Mouse (Mus musculus): ENCODE measurements at regions not wholly inside any gene's neighbourhood (a gene's known extent, or its start where the extent isn't known, plus 50 kb on each side); places are given as distances from the start of the nearest gene placed in this dataset.
A peak's percentile ranks its signal among the peaks of the same experiment; 100 is the strongest.
"Not testable (repeated sequence)": the region's sequence is repeated elsewhere in the genome, so short reads cannot be mapped to it uniquely, and the experiment has no call there.

DNA sequence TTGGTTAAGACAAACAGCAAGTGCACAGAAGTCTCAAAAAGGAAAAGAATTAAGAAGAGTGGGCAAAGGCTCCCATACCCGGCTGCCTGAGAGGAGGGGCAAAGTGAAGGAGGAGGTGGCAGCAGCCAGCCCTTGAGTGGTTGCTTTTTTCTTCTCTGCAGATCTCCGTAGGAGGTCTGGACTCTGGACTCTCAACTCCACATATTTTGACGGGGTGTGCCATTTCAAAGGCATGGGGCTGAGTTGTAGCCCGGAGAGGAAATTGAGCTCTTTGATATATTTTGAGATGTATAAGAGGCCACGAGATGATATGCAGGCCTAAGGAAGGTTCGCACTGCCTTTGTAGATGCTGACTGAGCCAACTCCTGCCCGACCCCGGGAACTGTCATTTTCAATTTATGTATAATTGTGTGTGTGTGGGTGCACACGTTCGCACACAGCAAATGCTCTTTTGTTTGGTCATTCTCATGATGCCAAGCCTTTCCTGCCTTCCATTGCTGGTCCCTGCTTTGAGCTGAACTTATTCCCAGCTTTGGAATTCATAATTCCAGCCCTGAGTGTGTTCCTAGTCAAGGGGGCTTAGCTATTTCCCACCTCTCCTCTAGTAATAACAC lies 56.4 kb downstream of the Cxcr4 start:
- no peak for DNase-seq (ENCODE audit: low spot score in 2 of 2)

DNA sequence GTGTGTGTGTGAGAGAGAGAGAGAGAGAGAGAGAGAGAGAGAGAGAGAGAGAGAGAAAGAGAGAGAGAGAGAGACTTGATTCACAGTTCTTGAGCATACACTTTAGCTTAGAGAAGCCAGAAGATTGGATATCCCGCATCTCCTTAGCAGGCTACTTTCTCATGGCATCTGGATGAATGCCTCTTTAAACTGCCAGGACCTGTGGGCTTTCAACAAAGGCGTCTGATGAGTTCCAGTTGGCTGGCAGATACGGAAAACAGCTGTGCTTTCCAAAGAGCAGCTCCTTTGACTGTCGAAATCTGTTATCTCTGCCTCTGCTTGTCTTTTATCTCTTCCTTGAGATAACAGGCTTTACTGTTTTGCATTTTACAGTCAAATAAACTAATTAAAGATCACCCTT lies 59.5 kb downstream of the Cxcr4 start:
- no peak for DNase-seq (ENCODE audit: low spot score in 2 of 2)

DNA sequence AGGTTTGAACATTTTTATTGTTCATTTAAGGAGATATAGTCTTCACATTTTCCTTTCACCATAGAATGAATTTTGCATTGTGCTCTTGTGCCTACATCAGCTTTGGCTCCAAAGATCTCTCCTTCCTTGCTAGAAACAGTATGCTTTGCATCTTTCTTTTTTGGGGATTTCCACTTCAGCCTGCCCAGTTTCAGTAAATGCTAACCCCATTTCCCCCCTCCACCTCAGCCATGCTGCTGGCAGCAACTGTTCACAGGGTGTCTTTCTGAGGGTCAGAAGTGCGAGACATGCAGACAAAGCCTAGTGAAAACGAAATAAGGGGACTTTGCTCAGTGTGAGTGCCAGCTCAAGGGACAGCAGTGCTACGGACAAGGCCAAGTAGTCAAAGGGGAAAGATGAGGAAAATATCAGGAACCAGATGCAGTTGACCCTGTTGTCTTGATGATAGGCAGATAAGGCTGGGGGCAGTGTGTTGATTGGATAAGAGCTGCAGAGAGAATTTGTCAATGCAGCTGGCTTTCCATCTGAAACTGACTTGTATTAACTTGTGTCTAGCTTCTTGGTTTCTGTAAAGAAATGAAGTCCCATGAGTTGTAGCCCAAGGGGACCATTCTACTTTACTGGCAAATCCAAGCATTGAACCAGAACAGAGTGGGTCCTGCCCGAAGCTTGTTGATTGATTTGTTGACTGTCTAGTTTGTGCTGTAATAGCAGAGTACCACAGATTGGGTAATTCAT lies 62.1 kb downstream of the Cxcr4 start:
- no peak for DNase-seq (ENCODE audit: low spot score in 2 of 2)

DNA sequence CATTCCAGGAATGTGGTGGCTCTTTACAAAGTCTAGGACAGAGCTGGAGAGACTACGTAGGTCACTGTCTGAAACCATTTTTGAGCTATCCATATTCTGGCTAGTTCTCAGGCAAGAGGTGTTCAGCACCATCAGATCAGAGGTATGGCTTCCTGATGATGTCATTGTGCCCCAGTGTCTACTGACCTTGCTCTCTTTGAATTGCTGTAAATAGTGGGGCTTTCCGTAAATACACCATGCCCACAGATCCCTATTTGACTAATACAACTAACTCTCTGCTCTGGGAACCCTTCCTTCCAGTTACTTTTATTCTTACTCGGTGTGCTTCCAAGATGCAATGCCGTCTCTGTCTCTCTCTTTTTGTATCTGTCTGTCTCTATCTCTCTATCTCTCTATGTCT lies 72.9 kb downstream of the Cxcr4 start:
- no peak for DNase-seq (ENCODE audit: low spot score in 2 of 2)

DNA sequence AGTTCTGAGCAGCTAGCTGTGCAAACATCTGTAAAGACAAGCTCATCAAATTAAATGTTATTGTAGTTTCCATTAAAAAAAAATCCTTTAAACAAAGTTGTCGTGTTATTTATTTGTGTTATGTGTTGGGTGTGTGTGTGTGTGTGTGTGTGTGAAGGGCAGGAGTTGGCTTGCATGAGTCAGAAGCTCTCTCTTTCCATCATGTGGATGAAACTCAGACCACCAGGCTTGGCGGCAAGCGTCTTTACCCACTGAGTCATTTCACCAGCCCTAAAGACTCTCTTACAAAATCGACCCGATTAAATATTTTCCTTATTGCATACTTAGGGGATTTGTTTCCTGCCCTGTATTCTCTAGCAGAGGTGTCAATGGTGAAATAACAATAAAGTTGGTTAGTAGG lies 73.6 kb downstream of the Cxcr4 start:
- DNase-seq (ENCODE audit: low spot score in 2 of 2): no peak

DNA sequence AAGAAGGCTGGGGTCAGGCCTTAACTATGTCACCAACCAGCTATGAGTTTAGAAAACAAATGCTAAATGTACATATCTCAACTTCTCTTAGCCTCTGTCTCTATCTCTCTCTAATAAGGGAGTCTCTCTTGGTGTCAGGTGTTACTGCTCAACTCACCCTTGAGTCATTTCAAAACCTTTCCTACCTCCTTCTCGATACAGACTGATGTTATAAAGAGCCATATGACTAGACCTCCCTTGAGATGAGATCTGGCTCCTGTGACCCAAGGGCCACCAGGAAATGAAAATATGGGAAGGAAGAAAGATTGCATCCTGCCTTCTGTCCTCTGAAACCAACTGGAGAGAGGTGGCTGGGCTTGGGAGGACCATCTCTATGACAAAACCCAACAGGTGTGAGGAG lies 74.7 kb downstream of the Cxcr4 start:
- DNase-seq (ENCODE audit: low spot score in 2 of 2): no peak

DNA sequence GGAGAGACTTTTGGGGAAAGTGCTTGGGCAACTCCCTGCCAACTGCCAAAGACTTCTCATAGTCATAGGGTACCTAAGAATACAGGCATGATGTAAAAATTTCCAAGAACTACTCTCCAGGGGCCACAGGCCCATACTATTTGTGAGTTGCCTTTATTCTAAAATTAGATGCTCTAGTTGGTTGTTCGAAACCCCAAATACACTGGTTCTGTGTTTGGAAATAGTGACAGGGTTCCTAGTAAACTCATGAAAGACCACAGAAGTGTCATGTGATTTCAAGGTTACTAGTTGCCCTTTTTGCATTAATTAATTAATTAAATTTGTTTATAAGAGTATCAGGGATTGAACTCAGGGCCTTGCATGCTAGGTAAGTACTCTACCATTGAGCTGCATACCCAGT lies 77.8 kb downstream of the Cxcr4 start:
- DNase-seq (ENCODE audit: low spot score in 2 of 2): no peak

DNA sequence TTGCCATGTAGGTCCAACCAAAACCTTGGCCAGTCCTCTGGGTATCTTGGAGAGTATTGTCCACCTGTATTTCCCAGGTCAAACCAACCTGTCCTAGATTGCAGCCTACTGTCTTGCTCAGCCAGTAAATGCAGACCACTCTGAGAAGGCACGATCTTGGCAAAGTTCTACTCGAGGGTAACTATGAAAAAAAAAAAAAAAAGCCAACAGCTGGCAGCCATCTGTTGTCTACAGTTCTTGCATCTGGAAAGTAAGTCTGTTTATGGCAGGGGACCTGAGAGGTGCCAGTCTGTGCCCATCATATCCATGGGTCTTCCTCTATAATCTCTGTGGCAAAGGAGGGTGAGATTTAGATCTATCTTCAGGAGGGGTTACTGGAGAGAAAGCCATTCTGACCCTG lies 78.2 kb downstream of the Cxcr4 start:
- no peak for DNase-seq (ENCODE audit: low spot score in 2 of 2)

DNA sequence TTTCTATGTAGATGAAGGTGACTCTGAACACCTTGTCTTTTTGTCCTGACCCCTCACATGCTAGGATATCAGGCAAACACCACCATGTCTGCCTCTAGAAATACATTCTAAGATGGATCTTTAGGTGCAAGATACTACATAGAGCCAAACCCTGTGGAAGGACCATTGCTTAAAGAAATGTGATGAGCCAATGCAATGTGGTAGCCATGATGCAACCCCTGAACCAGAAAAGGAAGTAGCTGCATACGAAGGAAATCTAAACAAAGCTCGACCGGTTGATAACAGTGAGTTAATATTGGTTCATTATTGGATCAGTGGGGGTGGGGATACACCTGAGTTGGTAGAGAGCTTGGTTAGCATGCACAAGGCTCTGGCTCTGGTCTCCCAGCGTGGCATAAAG lies 78.9 kb downstream of the Cxcr4 start:
- DNase-seq (ENCODE audit: low spot score in 2 of 2): no peak

DNA sequence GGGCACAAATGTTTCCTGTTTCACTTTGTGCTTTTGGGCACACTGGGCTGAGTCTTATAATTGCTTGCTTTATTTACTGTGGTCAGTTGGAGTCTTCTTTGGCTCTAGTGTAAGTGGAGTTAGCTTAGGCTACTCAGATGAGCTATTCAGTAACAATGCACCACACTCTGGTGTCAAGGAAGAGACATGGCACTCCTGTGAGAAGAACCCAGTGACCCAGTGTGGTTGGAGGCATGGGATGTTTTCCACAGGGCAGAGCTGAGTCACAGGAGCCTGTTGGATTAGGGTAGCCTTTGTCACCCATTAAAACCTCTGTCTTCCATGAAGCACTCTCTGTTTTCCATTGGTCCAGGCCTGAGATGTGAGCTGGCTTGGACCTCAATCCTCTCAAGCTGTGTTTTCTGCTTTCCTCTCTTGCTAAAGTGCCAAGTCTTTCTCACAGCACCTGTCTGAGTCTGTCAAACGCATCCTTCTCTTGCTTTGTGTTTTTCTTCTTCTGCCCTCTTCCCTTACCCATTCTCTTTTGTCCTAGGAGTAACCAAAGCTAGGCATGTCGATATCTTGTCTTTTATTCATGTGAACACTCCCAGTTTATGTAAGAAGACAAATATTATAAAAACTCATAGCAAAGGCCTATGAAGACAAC lies 83.2 kb downstream of the Cxcr4 start:
- no peak for DNase-seq (ENCODE audit: low spot score in 2 of 2)

DNA sequence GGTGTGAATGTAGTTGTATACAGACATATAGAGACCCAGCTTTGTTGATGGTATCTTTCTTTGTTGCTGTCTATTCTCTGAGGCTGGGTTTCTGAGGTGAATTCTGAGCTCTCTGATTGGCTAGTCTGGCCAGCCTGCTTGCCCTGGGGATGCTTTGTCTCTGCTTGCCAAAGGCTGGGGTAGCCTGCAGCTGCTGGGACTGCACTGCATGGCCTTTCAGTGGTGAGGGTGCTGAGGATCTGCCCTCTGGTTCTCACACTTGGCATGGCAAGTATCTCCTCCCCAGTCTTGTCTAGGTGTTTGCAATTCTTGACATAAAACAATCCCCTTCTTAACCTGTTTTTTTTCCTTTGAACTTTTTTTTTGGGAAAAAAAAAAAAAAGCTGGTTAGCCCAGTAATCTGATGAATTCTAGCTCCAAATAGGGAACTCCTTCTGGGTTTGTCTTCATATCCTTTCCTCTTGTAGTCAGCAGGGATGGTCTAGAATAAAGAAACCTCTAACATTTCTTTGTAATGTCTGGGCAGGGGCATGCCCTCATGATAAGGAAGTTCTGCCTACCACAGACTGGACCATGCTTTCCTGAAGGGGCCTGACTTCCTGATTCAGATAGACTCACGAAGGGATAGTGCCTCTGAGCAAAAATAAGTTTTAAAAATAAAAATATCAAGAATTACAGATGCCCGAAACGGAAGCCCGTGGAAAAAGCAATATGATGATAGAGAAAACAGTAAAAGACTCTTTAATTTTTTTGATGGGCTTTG lies 85.4 kb downstream of the Cxcr4 start:
- DNase-seq (ENCODE audit: low spot score in 2 of 2): no peak

DNA sequence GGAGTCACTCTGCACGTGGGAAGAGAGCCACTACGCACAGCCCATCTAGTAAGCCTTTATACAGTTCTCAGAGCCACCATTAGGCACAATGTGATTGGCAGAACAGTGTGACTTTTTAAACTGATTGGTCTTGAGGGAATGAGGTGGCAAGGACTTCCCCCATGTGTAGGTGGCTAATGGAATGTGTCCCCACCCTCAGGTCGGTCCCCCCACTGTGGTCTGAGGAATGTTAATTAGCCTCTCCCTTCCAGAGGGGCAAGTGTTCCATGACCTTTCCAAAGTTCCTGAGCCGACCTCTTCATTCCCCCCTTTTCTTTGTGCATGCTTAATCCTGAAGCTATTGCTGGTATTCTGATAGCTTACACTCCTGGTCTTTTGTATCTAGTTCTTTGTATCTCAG lies 87.2 kb upstream of the Dars start:
- no peak for DNase-seq (ENCODE audit: low spot score in 2 of 2)

DNA sequence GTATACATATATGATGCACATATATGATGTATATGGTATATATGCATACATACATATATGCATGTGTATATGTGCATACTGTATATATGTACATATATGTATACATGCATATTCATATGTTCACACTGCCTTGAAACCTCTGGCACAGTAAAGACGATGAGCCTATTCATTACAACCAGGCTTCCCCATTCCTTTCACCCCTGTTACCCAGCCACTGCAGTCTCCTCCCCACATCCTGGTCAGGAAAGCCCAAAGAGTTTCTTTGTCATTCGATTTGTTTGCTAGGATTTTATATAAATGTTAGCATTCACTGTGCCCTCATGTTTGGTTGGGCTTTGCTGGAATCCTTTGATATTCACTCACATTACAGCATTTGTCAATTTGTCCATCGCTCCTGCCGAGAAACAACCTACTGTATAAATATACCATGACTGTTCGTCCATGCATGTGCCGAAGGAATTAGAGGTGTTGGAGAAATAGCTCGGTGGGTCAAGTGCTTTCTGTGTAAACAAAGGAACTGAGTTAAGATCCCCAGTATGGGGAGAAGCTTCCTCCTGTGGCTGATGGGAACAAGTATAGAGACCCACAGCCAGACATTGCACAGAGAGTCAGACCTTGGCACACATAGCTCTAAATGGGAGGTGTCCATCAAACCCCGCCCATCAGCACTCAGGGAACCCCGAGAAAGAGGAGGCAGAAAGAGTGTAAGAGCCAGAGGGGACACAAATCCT lies 81.0 kb upstream of the Dars start:
- DNase-seq (ENCODE audit: low spot score in 2 of 2): no peak

DNA sequence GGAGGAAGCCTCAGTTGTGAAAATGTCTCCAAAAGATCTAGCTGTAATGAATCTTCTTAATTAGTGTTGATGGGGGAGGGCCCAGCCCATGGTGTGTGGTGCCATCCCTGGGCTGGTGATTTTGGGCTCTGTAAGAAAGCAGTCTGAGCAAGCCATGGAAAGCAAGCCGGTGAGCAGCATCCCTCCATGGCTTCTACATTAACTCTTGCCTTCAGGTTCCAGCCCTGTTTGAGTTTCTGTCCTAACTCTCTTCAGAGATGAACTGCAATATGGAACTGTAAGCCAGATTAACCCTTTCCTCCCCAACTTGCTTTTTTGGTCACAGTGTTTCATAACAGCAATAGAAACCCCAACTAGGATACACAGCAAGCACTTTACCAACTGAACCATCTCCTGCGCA lies 75.1 kb upstream of the Dars start:
- no peak for DNase-seq (ENCODE audit: low spot score in 2 of 2)

DNA sequence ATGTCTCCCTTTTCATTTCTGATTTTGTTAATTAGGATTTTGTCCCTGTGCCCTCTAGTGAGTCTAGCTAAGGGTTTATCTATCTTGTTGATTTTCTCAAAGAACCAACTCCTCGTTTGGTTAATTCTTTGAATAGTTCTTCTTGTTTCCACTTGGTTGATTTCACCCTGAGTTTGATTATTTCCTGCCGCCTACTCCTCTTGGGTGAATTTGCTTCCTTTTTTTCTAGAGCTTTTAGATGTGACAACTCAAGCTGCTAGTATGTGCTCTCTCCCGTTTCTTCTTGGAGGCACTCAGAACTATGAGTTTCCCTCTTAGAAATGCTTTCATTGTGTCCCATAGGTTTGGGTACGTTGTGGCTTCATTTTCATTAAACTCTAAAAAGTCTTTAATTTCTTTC lies 70.0 kb upstream of the Dars start:
- not testable (repeated sequence) for DNase-seq (ENCODE audit: low spot score in 2 of 2)

DNA sequence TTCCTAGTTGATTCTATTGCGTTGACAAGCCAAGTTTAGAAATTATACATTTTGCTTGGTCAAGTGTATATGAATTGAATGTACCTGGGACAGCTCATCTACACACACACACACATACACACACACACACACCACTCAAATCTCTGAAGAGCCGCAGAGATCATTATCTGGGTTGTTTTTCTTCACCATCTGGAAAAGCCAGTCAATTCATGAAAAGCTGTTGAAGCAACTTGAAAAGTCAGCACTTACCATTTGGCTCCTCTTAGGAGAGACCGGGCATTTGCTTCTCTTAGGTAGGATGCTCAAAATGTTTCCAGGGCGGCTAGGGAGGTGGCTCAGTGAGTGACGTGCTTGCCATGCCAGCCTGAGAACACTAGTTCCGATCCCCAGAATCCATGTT lies 61.2 kb upstream of the Dars start:
- DNase-seq (ENCODE audit: low spot score in 2 of 2): no peak

DNA sequence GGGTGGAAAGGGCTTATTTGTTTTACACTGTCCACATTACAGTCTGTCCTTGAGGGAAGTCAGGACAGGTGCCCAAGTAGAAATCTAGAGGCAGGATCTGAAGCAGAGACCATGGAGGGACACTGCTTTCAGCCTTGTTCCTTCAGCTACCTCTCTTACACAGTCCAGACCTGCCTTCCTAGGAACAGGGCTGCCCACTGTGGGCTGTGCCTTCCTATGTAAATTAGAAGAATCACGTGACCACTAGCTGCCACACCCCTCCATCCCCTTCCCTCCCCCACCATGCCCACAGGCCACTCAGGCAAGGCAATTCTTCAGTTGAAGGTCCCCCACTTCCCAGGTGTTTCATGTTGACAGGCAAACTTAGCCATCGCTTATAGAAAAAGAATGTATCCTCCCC lies 60.5 kb upstream of the Dars start:
- DNase-seq (ENCODE audit: low spot score in 2 of 2): no peak

DNA sequence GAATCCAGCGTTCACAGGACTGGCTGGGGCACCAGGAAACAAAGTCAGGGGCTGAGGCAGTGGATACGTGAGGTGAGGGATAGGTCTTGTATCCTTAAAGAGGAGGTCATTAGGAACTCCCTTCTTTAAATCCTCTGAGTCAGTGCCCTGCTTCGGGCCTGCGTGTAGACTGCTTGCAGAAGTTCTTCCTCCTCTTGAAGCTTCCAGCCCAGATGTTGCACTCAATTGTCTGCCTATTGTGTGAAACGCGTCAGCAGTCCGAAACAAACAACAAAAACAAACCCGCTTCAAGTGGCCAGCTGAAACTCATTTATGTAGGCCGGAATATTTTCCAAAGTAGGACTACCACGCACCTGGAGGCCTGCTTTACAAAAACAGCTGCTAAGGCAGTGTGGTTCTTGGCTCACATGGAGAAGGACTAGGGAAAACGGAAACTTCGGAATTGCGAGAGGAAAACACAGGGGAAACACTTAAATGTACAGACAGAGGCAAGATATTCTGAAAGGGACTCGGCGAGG lies 55.6 kb upstream of the Dars start:
- no peak for DNase-seq (ENCODE audit: low spot score in 2 of 2)

DNA sequence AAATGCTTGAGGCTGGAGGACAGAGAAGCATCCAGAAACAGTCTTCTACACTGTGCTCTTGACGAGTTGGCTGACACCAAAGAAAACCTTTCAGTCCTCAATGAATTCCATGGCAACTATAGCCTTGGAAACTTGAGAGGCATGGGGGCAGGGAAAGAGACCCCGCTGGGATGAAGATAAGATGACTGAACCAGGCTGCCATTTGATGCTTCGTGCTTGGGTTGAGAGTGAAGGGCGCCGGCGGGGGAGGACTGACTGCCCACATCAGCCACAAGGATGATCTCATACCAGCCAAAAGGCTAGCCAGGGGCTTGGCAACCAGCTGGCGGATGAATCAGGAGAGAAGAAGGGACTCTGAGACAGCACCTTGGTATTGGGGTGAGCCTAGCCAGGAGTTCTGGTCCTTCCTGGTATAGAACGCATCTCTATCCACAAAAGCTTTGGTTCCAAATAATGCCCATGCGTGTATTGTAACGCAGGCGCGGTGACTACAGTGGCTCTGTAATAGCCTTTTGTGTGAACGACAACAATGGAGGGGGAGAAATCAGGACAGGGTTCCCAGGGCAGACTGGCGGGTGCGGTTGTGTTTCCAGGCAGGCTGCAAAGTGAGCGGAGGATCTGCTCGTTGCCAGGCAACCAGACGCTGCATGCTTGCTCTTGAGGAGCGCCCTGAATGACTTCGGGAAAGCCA lies 55.0 kb upstream of the Dars start:
- peak; percentile 53 to 71 for DNase-seq (ENCODE audit: low spot score in 2 of 2)

DNA sequence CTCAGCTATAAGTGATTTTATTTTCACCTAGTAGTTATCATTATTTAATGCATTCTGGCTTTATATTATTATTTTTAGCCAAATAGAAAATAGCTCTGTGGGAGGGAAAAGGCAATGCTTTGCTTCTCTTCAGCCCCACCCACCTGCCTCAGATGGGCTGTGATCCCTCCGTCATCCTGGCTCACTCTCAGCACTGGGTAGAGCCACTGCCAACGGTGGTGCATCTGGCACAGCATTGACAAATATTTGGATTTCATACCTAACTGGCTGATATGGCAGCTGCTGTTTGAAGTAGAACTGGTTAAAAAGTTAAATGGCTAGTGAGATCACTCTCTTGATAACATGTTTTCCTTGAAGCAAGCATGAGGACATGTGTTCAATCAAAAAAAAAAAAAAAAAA lies 53.6 kb upstream of the Dars start:
- DNase-seq (ENCODE audit: low spot score in 2 of 2): no peak

DNA sequence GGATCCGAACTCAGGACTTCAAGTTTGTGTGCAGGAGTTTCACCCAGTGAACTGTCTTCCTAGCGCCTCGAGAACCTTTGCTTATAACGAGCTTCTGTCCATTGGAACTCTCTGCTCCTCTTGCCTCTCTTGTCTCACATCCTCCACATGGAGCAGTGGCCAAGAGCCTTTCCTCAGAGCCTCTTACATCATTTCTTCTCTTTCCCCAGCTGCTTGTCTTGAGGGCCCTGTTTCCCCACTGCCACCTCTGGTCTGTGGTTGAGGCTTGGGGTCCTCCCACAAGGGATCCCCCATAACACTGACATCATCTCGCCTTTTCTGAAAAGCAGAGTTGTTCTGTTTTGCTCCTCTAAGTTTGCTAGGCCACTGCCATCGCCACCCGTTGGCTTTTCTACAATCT lies 51.9 kb upstream of the Dars start:
- no peak for DNase-seq (ENCODE audit: low spot score in 2 of 2)

Measured in left cerebral cortex, adult 8-10 months (tissue).